Mouse (Mus musculus) cerebellum, adult 18-20 months (tissue): ENCODE measurements at regions not wholly inside any gene's neighbourhood (a gene's known extent, or its start where the extent isn't known, plus 50 kb on each side); places are given as distances from the start of the nearest gene placed in this dataset.
"Not testable (repeated sequence)": the region's sequence is repeated elsewhere in the genome, so short reads cannot be mapped to it uniquely, and the experiment has no call there.

Experiments
- DNase-seq, 2 experiments: peaks; one replicate each; pipeline ENCODE4 v3.0.0; 2021

DNA sequence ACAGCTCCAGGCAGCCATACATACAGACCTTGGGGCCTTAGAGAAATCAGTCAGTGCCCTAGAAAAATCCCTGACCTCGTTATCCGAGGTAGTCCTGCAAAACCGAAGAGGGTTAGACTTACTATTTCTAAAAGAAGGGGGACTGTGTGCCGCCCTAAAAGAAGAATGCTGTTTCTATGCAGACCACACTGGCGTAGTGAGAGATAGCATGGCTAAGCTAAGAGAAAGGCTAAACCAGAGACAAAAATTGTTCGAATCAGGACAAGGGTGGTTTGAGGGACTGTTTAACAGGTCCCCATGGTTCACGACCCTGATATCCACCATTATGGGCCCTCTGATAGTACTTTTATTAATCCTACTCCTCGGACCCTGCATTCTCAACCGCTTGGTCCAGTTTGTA, 322.2 kb downstream of the Gm29866 start:
- not testable (repeated sequence) for DNase-seq

GRCm38 (mm10) chrY:20670391-20670790, 323.1 kb downstream of the Gm29866 start:
- DNase-seq, result not testable (repeated sequence)

- DNase-seq, result peak in 1 of 2 experiments; percentile 1
Observed at GRCm38 (mm10) chrY:20665296-20665695, 328.2 kb downstream of the Gm29866 start.
